Mouse (Mus musculus) CH12.LX (cell line): Measurements from ENCODE around the gene Cuta.

Source experiments
- CTCF ChIP-seq, 2 experiments: IDR thresholded peaks in 1 of 2; conservative IDR thresholded peaks in 1 of 2; 2 replicates each; pipeline ENCODE4 v1.5.1; 2011 to 2012; ENCODE audit warnings: low read depth in 2 of 2, low read length in 2 of 2, improper control_type of control experiment in 1 of 2, inconsistent platforms in 1 of 2, mild to moderate bottlenecking in 1 of 2, moderate library complexity in 1 of 2
- MEF2A ChIP-seq: IDR thresholded peaks from 2 replicates; pipeline ENCODE4 v1.6.1; 2014; ENCODE audit warnings: low read depth, mild to moderate bottlenecking, inconsistent platforms, low read length, improper control_type of control experiment, borderline replicate concordance
- POLR2A ChIP-seq: IDR thresholded peaks from 2 replicates; pipeline ENCODE4 v1.6.1; 2011; ENCODE audit warnings: low read depth, mild to moderate bottlenecking, improper control_type of control experiment, low read length

- TF ChIP-seq CTCF (conservative IDR thresholded peaks at IDR 0.05 in 1 of 2, IDR thresholded peaks at IDR 0.05 in 1 of 2; ENCODE audit: low read depth in 2 of 2, low read length in 2 of 2) (no peak), MEF2A (no peak), POLR2A (no peak)
Measured at GRCm38 (mm10) chr17:26887926-26888325, 51.4 kb downstream of the Cuta start.
